Mouse (Mus musculus) left cerebral cortex, adult 2 months (tissue): ENCODE measurements around the gene Eef1akmt2. TPM values are rescaled to one million over a fixed set of nuclear protein-coding genes. Genes with fewer than 3 reads are reported as not detected.

Experiments used
- DNase-seq, 2 experiments: peaks; one replicate each; pipeline ENCODE4 v3.0.0; 2021 to 2022; ENCODE audit warnings: low spot score in 2 of 2, mixed read lengths in 1 of 2; ENCODE audit errors: extremely low spot score in 1 of 2
- H3K27ac ChIP-seq: fragments of 200-600 bp; 2 replicates; pipeline ENCODE4 v1.8.1; 2022
- H3K4me3 ChIP-seq: fragments of 200-600 bp; 2 replicates; pipeline ENCODE4 v1.8.1; 2022
- CTCF ChIP-seq: fragments of 200-600 bp; IDR thresholded peaks from 2 replicates; pipeline ENCODE4 v1.8.1; 2022; ENCODE audit warnings: antibody characterized with exemption, mild to moderate bottlenecking, moderate library complexity
- intact Hi-C: fragments of 180-260 bp; cut with DNase I; formaldehyde crosslinking; loops from one replicate; pipeline ENCODE4 v1.15.1; 2025
- total RNA-seq, 2 experiments: library from RNA; stranded (reverse); gene quantifications; 2 replicates each; pipeline ENCODE4 v1.2.3; 2021

The Eef1akmt2 gene
- total RNA-seq, 2 experiments from 2014 or later, result 33.2 to 33.8 TPM

GRCm38 (mm10) chr7:132889691-132890090 lies 37.2 kb upstream of the Eef1akmt2 start:
- intact Hi-C loops, result no loop called here
- no peak for DNase-seq
- TF ChIP-seq CTCF, result no peak
- H3K27ac ChIP-seq, result no peak overlapping the region
- H3K4me3 ChIP-seq, result no peak overlapping the region

DNA sequence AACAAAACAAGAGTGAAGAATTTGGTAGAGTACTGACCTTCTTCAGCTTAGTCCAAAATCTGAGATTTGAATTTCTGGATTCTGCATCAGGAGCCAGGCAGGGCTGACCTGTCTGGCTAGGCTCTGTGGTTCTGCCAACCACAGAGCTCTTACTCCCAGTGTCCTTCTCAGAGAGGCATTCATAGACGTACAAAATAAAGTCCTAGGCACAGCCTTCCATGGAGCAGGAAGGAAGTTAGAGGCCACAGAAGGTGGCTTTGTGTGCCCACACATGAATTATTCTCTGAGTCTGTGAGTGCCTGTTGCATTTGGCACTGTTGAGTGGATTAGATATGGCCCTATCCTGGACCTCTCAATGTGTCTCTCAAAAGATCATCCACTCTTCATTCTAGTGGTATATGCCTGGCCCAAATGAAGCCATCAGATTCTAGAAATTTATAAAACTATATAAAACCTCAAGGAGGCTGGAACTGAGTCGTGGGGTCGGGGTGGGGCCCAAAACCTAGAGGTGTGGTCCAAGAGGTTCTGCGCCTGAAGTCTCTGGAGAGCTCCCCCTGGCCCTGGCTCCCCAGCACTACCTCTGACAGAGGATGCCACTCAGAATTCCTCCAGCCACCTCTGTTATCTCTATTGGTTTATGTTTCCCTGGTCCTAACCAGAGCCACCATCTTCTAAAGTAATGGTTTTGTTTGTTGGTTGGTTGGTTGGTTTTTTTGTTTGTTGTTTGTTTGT lies 36.2 kb upstream of the Eef1akmt2 start:
- TF ChIP-seq CTCF, result no peak
- H3K27ac ChIP-seq, result no peak overlapping the region
- intact Hi-C loops, result no loop called here
- DNase-seq, result no peak
- no peak overlapping the region for H3K4me3 ChIP-seq

GRCm38 (mm10) chr7:132888052-132888451 lies 35.6 kb upstream of the Eef1akmt2 start:
- H3K4me3 ChIP-seq, result no peak overlapping the region
- TF ChIP-seq CTCF, result no peak
- intact Hi-C loops, result no loop called here
- no peak overlapping the region for H3K27ac ChIP-seq
- DNase-seq, result no peak

- intact Hi-C loops, result loop anchor here (2.0 kb wide), 1 partner anchor 116 kb away; no protein-coding TSS in a partner anchor
- no peak for DNase-seq
- Histone ChIP-seq H3K27ac (no peak overlapping the region), H3K4me3 (no peak overlapping the region)
- no peak for TF ChIP-seq CTCF
Observed at GRCm38 (mm10) chr7:132887019-132887804, 34.7 kb upstream of the Eef1akmt2 start.

DNA sequence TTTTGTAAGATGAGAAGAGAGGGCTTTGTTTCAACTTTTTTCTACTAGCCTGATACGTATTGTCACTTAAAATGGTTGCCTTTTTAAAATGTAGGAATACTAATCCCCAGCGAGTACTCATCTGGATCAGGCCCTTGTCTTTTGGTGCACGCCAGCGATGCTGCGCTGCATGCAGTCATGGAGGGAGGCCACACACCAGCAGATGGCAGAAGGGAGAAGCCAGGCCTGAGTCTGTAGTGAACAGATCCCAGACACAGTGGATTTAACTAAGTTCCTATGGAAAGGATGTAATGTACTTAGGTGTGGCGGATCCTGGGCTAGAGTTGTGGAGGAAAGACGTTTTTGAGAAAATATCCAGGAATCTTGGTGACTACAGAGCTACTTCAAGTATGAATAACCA lies 31.6 kb upstream of the Eef1akmt2 start:
- Histone ChIP-seq H3K4me3 (no peak overlapping the region), H3K27ac (no peak overlapping the region)
- DNase-seq, result peak in 1 of 2 experiments; percentile 24
- TF ChIP-seq CTCF, result peak; percentile 50
- intact Hi-C loops, result no loop called here

DNA sequence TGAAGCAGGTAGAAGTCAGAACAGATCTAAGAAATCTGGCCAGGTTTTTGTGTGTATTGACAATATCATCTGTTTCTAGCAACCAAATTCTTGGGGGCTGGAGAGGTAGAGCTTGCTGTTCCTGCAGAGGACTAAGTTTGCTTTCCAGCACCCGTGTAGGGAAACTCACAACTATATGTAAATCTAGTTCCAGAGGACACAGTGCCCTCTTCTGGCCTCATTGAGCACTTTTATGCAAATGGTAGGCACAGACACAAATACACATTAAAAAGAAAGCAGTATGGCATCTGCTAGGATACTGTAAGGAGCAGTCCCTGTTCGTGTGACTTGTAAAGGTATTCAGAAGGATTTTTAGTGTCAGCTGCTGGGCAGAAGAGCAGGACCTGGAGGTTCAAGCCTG lies 29.9 kb upstream of the Eef1akmt2 start:
- DNase-seq, result no peak
- TF ChIP-seq CTCF, result peak; percentile 40
- H3K4me3 ChIP-seq, result no peak overlapping the region
- no peak overlapping the region for H3K27ac ChIP-seq
- intact Hi-C loops, result no loop called here

DNA sequence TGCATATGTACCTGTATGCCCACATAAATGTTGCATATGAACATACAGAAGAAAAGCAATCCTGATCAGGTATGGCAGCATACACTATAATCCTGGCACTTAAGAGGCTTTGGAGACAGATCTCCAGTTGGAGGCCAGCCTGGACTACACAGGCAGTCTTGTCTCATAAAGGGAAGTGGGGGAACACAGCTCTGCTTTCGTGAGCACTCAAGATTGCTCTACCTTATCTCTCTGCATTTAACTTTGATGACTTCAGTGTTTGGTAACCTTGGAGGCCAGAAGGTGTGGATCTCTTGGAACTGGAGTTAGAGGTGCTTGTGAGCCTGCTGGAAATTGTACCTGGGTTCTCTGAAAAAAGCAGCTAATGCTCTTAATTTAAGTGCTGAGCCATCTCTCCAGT lies 27.8 kb upstream of the Eef1akmt2 start:
- intact Hi-C loops, result no loop called here
- DNase-seq, result no peak
- no peak overlapping the region for H3K4me3 ChIP-seq
- H3K27ac ChIP-seq, result no peak overlapping the region
- no peak for TF ChIP-seq CTCF

DNA sequence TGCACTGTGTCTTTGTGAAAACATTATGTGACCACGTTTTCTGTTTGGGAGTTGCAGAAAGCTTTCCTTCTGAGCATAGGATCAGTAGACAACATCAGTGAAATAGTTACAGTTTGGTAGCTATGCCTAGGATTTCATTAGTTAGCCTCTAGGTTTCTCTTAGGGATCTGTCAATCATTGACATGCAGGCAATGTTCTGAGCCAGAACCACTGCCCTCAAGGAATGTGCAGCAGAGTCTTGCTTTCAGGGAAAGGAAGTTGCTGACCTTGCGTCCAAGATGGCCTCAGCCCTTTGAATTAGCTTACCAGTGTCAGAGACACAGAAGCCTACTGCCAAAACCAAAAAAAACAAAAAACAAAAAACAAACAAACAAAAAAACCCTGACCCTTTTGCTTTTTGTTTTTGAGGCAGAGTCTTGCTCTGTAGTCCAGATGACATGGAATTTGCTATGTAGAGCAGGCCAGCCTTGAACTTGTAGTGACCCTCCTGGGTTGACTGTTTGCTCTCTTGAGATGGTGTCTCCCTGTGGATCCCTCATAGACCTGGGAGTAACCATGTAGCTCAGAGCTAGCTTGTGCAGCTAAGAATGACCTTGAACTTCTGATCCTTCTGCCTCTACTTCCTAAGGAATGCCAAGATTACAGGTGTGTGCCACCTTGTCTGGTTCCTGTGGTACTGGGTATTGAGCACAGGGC lies 23.1 kb upstream of the Eef1akmt2 start:
- intact Hi-C loops, result no loop called here
- TF ChIP-seq CTCF, result no peak
- Histone ChIP-seq H3K4me3 (no peak overlapping the region), H3K27ac (no peak overlapping the region)
- DNase-seq, result no peak

- no peak for TF ChIP-seq CTCF
- Histone ChIP-seq H3K27ac (no peak overlapping the region), H3K4me3 (no peak overlapping the region)
- no peak for DNase-seq
- intact Hi-C loops, result no loop called here
Observed at GRCm38 (mm10) chr7:132873043-132873442, 20.6 kb upstream of the Eef1akmt2 start.

GRCm38 (mm10) chr7:132866316-132866715 lies 13.8 kb upstream of the Eef1akmt2 start:
- no peak for DNase-seq
- Histone ChIP-seq H3K4me3 (no peak overlapping the region), H3K27ac (no peak overlapping the region)
- no peak for TF ChIP-seq CTCF
- intact Hi-C loops, result no loop called here

GRCm38 (mm10) chr7:132859042-132859958 lies 6.8 kb upstream of the Eef1akmt2 start, which contains the start of gene Abraxas2:
TSS of gene Abraxas2 (plus strand) at chr7:132859225.
- peak within 1 kb of the TSS; percentile 77 for H3K4me3 ChIP-seq
- intact Hi-C loops, result loop anchor here (2.0 to 10.0 kb wide), 2 partner anchors 72 to 776 kb away; partner anchors contain the start of genes Edrf1 and Zranb1
- H3K27ac ChIP-seq, result peak within 1 kb of the TSS; percentile 91

More at GRCm38 (mm10) chr7:132859042-132859958, 6.8 kb upstream of the Eef1akmt2 start, which contains the start of gene Abraxas2:
- DNase-seq, result peak; percentile 90
- no peak for TF ChIP-seq CTCF
